Mouse (Mus musculus): ENCODE measurements at regions not wholly inside any gene's neighbourhood (a gene's known extent, or its start where the extent isn't known, plus 50 kb on each side); places are given as distances from the start of the nearest gene placed in this dataset.

DNA sequence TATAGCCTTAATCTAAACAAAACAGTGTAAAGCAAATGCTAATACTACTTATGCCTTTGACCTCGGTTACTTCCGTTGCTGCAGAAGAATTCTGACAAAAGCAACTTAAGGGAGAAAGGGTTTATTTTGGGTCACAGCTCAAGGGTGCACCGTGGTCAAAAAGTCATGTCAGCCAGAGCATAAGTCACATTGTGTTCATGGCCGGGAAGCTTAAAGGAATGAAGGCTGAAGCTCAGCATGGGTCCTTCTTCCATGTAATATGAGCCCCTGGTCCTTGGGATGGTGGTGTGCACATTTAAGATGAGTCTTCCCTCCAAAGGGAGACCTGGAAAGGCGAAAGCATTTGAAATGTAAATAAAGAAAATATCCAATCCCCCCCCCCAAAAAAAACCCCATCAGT is 212.1 kb upstream of the Tbl1xr1 start:
- DNase-seq (ENCODE audit: low read depth, low spot score): no peak
- H3K36me3 ChIP-seq (ENCODE audit: control insufficient read depth, insufficient read depth, low read length, poor library complexity, severe bottlenecking): no peaks in the 10 kb centered on the region
- TF ChIP-seq ZNF384 (IDR thresholded peaks at IDR 0.05; ENCODE audit: low read depth, low read length) (no peak), CHD2 (IDR thresholded peaks at IDR 0.05; ENCODE audit: low read depth, low read length) (no peak), HCFC1 (IDR thresholded peaks at IDR 0.05; ENCODE audit: borderline replicate concordance, insufficient read depth, low read length) (no peak), ZC3H11A (IDR thresholded peaks at IDR 0.05; ENCODE audit: borderline replicate concordance, low read depth, low read length) (no peak)
- no peak overlapping the region for H3K27ac ChIP-seq (ENCODE audit: insufficient read depth, low read depth, low read length, poor library complexity, severe bottlenecking)
- no peak overlapping the region for H3K4me3 ChIP-seq (ENCODE audit: insufficient read depth in 1 of 2, low read depth in 1 of 2, low read length in 2 of 2, poor library complexity in 1 of 2, severe bottlenecking in 1 of 2)
- in situ Hi-C loops (cut with MboI; ENCODE audit: low sequenced_read_pairs in 2 of 2, unreplicated experiment in 2 of 2): no loop called here
- H3K4me1 ChIP-seq (ENCODE audit: control insufficient read depth in 2 of 2, insufficient read depth in 2 of 2, low read length in 2 of 2, poor library complexity in 1 of 2): peaks cover 0 to 6% of the 10 kb centered on the region in 2 experiments; a peak in 1 of 4 replicates
- H3K9ac ChIP-seq (ENCODE audit: insufficient read depth, low read depth, low read length, poor library complexity, severe bottlenecking): no peak overlapping the region
- H3K9me3 ChIP-seq (ENCODE audit: control insufficient read depth, insufficient read depth, low read depth, low read length): no peaks in the 10 kb centered on the region

DNA sequence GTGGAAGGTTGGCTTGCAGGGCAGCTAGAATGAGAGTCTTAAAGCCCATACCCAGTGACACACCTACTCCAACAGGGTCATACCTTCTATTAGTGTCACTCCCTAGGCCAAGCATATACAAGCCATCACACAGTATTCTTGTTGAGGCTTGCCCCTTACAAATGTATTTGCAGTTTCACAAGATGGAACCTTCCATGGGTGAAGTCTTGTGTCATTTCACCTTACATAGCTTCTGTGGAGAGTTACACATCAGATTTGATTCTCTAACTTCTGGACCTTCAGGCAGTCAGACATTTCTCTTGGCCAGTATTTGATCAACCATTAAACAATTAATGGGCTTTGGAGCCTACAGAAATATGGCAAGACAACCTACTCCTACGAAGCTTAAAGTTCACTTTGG is 210.6 kb upstream of the Tbl1xr1 start:
- no peaks in the 10 kb centered on the region for H3K9me3 ChIP-seq (ENCODE audit: control insufficient read depth, insufficient read depth, low read depth, low read length)
- no peak for DNase-seq (ENCODE audit: low read depth, low spot score)
- in situ Hi-C loops (cut with MboI; ENCODE audit: low sequenced_read_pairs in 2 of 2, unreplicated experiment in 2 of 2): no loop called here
- H3K4me3 ChIP-seq (ENCODE audit: insufficient read depth in 1 of 2, low read depth in 1 of 2, low read length in 2 of 2, poor library complexity in 1 of 2, severe bottlenecking in 1 of 2): no peak overlapping the region
- H3K27ac ChIP-seq (ENCODE audit: insufficient read depth, low read depth, low read length, poor library complexity, severe bottlenecking): no peak overlapping the region
- H3K9ac ChIP-seq (ENCODE audit: insufficient read depth, low read depth, low read length, poor library complexity, severe bottlenecking): no peak overlapping the region
- H3K36me3 ChIP-seq (ENCODE audit: control insufficient read depth, insufficient read depth, low read length, poor library complexity, severe bottlenecking): no peaks in the 10 kb centered on the region
- H3K4me1 ChIP-seq (ENCODE audit: control insufficient read depth in 2 of 2, insufficient read depth in 2 of 2, low read length in 2 of 2, poor library complexity in 1 of 2): peaks cover 0 to 6% of the 10 kb centered on the region in 2 experiments; a peak in 1 of 4 replicates
- no peak for TF ChIP-seq MAFK (IDR thresholded peaks at IDR 0.05; ENCODE audit: insufficient read depth, low read depth, low read length)
- no peak for TF ChIP-seq ZC3H11A (IDR thresholded peaks at IDR 0.05; ENCODE audit: borderline replicate concordance, low read depth, low read length)
- TF ChIP-seq CHD2 (IDR thresholded peaks at IDR 0.05; ENCODE audit: low read depth, low read length): no peak
- TF ChIP-seq HCFC1 (IDR thresholded peaks at IDR 0.05; ENCODE audit: borderline replicate concordance, insufficient read depth, low read length): no peak

- Histone ChIP-seq H3K36me3 (ENCODE audit: control insufficient read depth, insufficient read depth, low read length, poor library complexity, severe bottlenecking) (no peaks in the 10 kb centered on the region), H3K27ac (ENCODE audit: insufficient read depth, low read depth, low read length, poor library complexity, severe bottlenecking) (no peak overlapping the region), H3K4me1 (ENCODE audit: control insufficient read depth in 2 of 2, insufficient read depth in 2 of 2, low read length in 2 of 2, poor library complexity in 1 of 2) (no peaks in the 10 kb centered on the region), H3K9ac (ENCODE audit: insufficient read depth, low read depth, low read length, poor library complexity, severe bottlenecking) (no peak overlapping the region), H3K4me3 (ENCODE audit: insufficient read depth in 1 of 2, low read depth in 1 of 2, low read length in 2 of 2, poor library complexity in 1 of 2, severe bottlenecking in 1 of 2) (no peak overlapping the region), H3K9me3 (ENCODE audit: control insufficient read depth, insufficient read depth, low read depth, low read length) (no peaks in the 10 kb centered on the region)
- no peak for TF ChIP-seq ZNF384 (IDR thresholded peaks at IDR 0.05; ENCODE audit: low read depth, low read length)
- TF ChIP-seq CHD2 (IDR thresholded peaks at IDR 0.05; ENCODE audit: low read depth, low read length): no peak
- TF ChIP-seq MAFK (IDR thresholded peaks at IDR 0.05; ENCODE audit: insufficient read depth, low read depth, low read length): no peak
- no peak for TF ChIP-seq HCFC1 (IDR thresholded peaks at IDR 0.05; ENCODE audit: borderline replicate concordance, insufficient read depth, low read length)
- TF ChIP-seq ZC3H11A (IDR thresholded peaks at IDR 0.05; ENCODE audit: borderline replicate concordance, low read depth, low read length): no peak
- DNase-seq (ENCODE audit: low read depth, low spot score): no peak
- in situ Hi-C loops (cut with MboI; ENCODE audit: low sequenced_read_pairs in 2 of 2, unreplicated experiment in 2 of 2): no loop called here
Measured at GRCm38 (mm10) chr3:21878396-21878795, 198.1 kb upstream of the Tbl1xr1 start.

- DNase-seq (ENCODE audit: low read depth, low spot score): no peak
- Histone ChIP-seq H3K9ac (ENCODE audit: insufficient read depth, low read depth, low read length, poor library complexity, severe bottlenecking) (no peak overlapping the region), H3K9me3 (ENCODE audit: control insufficient read depth, insufficient read depth, low read depth, low read length) (no peaks in the 10 kb centered on the region), H3K27ac (ENCODE audit: insufficient read depth, low read depth, low read length, poor library complexity, severe bottlenecking) (no peak overlapping the region), H3K4me1 (ENCODE audit: control insufficient read depth in 2 of 2, insufficient read depth in 2 of 2, low read length in 2 of 2, poor library complexity in 1 of 2) (no peaks in the 10 kb centered on the region), H3K4me3 (ENCODE audit: insufficient read depth in 1 of 2, low read depth in 1 of 2, low read length in 2 of 2, poor library complexity in 1 of 2, severe bottlenecking in 1 of 2) (no peak overlapping the region), H3K36me3 (ENCODE audit: control insufficient read depth, insufficient read depth, low read length, poor library complexity, severe bottlenecking) (no peaks in the 10 kb centered on the region)
- TF ChIP-seq MAFK (IDR thresholded peaks at IDR 0.05; ENCODE audit: insufficient read depth, low read depth, low read length) (no peak), ZNF384 (IDR thresholded peaks at IDR 0.05; ENCODE audit: low read depth, low read length) (no peak), HCFC1 (IDR thresholded peaks at IDR 0.05; ENCODE audit: borderline replicate concordance, insufficient read depth, low read length) (no peak), ZC3H11A (IDR thresholded peaks at IDR 0.05; ENCODE audit: borderline replicate concordance, low read depth, low read length) (no peak), CHD2 (IDR thresholded peaks at IDR 0.05; ENCODE audit: low read depth, low read length) (no peak)
- in situ Hi-C loops (cut with MboI; ENCODE audit: low sequenced_read_pairs in 2 of 2, unreplicated experiment in 2 of 2): no loop called here
Measured at GRCm38 (mm10) chr3:21884216-21884615, 192.2 kb upstream of the Tbl1xr1 start.

- no peak for TF ChIP-seq CHD2 (IDR thresholded peaks at IDR 0.05; ENCODE audit: low read depth, low read length)
- no peak for TF ChIP-seq ZC3H11A (IDR thresholded peaks at IDR 0.05; ENCODE audit: borderline replicate concordance, low read depth, low read length)
- TF ChIP-seq ZNF384 (IDR thresholded peaks at IDR 0.05; ENCODE audit: low read depth, low read length): no peak
- no peak for TF ChIP-seq HCFC1 (IDR thresholded peaks at IDR 0.05; ENCODE audit: borderline replicate concordance, insufficient read depth, low read length)
- TF ChIP-seq MAFK (IDR thresholded peaks at IDR 0.05; ENCODE audit: insufficient read depth, low read depth, low read length): no peak
- in situ Hi-C loops (cut with MboI; ENCODE audit: low sequenced_read_pairs in 2 of 2, unreplicated experiment in 2 of 2): no loop called here
- H3K4me1 ChIP-seq (ENCODE audit: control insufficient read depth in 2 of 2, insufficient read depth in 2 of 2, low read length in 2 of 2, poor library complexity in 1 of 2): peaks cover 9% of the 10 kb centered on the region in 2 experiments; a peak in 3 of 4 replicates
- no peak overlapping the region for H3K27ac ChIP-seq (ENCODE audit: insufficient read depth, low read depth, low read length, poor library complexity, severe bottlenecking)
- no peak for DNase-seq (ENCODE audit: low read depth, low spot score)
- no peaks in the 10 kb centered on the region for H3K36me3 ChIP-seq (ENCODE audit: control insufficient read depth, insufficient read depth, low read length, poor library complexity, severe bottlenecking)
- no peak overlapping the region for H3K4me3 ChIP-seq (ENCODE audit: insufficient read depth in 1 of 2, low read depth in 1 of 2, low read length in 2 of 2, poor library complexity in 1 of 2, severe bottlenecking in 1 of 2)
- no peaks in the 10 kb centered on the region for H3K9me3 ChIP-seq (ENCODE audit: control insufficient read depth, insufficient read depth, low read depth, low read length)
- no peak overlapping the region for H3K9ac ChIP-seq (ENCODE audit: insufficient read depth, low read depth, low read length, poor library complexity, severe bottlenecking)
Measured at GRCm38 (mm10) chr3:21888710-21889109, 187.7 kb upstream of the Tbl1xr1 start.

All from ES-E14 (cell line).